Mouse (Mus musculus): Measurements from ENCODE around the gene Tapbp. TPM values are rescaled to one million over a fixed set of nuclear protein-coding genes. Genes with fewer than 3 reads are reported as not detected.

The Tapbp gene
- polyA plus RNA-seq, 1 experiment from 2014 or later: 22.0 TPM

DNA sequence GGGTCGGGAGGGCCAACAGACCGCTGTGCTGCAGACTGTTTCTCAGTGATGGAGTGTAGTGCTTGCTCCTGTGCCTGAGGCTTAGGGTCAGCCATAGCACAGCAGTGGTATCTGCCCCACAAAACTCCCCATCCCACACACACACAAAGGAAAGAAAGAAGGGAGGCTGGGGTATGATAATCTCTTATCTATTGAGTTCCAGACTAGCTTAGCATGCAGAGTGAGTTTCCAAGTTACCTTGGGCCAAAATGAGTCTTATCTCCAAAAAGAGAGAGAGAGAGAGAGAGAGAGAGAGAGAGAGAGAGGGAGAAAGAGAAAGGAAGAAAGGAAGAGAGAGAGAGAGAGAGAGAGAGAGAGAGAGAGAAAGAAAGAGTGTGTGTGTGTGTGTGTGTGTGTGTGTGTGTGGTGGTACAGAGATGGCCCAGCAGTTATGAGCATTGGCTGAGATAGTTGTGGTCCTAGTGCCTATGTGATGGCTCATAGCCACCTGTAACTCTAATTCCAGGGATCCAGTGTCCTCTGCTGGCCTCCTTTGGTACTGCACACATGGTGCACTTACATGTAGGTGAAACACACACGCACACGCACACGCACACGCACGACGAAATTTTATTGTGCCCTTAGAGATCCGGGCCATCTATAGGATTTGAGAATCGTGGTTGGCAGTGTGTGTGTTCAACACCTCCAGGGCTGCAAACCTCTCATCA lies 9.0 kb downstream of the Tapbp start:
- Histone ChIP-seq H3K9me3 (replicated peaks; ENCODE audit: control insufficient read depth, low read length) (no peaks in the 10 kb centered on the region), H3K4me2 (no peak overlapping the region), H3K4me3 (ENCODE audit: low read depth, low read length) (no peak overlapping the region), H3K4me1 (ENCODE audit: control insufficient read depth, insufficient read depth, low read length) (peaks cover 9% of the 10 kb centered on the region), H3K27ac (ENCODE audit: low read depth, low read length) (no peak overlapping the region), H3K27me3 (ENCODE audit: control insufficient read depth, insufficient read depth, low read length) (no peaks in the 10 kb centered on the region), H3K36me3 (ENCODE audit: control insufficient read depth, insufficient read depth, low read length) (no peaks in the 10 kb centered on the region; the same call in 1 of the 2 replicates), H3K9ac (ENCODE audit: low read depth, low read length) (no peak overlapping the region)
- 78% methylated on average over 10 of the region's 10 CpGs for WGBS (ENCODE audit: insufficient replicate concordance)
- ATAC-seq (replicated peaks; ENCODE audit: insufficient number of reproducible peaks, low FRiP score, low TSS enrichment): no peak

DNA sequence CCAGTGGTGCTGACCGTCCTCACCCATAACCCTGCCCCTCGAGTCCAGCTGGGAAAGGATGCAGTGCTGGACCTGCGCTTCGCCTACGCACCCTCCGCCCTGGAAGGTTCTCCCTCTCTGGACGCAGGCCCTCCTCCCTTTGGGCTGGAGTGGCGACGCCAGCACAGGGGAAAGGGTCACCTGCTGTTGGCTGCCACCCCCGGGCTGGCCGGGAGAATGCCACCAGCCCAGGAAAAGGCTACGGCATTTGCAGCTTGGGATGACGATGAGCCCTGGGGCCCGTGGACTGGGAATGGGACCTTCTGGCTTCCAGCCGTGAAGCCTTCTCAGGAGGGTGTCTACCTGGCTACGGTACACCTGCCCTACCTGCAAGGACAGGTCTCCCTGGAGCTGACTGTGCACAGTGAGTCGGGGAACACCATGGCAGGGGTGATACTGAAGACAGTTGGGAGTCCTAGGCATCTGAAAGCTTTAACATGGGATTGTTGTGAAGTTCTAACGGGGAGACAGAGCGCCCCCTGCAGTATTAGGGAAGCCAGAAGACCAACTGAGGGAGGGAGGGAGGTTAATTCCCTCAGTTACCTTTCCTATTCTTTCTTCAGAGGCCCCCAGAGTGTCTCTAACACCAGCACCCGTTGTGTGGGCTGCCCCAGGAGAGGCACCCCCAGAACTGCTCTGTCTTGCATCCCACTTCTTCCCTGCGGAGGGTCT lies 9.9 kb downstream of the Tapbp start:
- ATAC-seq (replicated peaks; ENCODE audit: insufficient number of reproducible peaks, low FRiP score, low TSS enrichment): no peak
- Histone ChIP-seq H3K4me1 (ENCODE audit: control insufficient read depth, insufficient read depth, low read length) (peaks cover 9% of the 10 kb centered on the region), H3K4me2 (no peak overlapping the region), H3K9ac (ENCODE audit: low read depth, low read length) (no peak overlapping the region), H3K4me3 (ENCODE audit: low read depth, low read length) (no peak overlapping the region), H3K36me3 (ENCODE audit: control insufficient read depth, insufficient read depth, low read length) (no peaks in the 10 kb centered on the region; the same call in 1 of the 2 replicates), H3K27ac (ENCODE audit: low read depth, low read length) (no peak overlapping the region), H3K27me3 (ENCODE audit: control insufficient read depth, insufficient read depth, low read length) (no peaks in the 10 kb centered on the region), H3K9me3 (replicated peaks; ENCODE audit: control insufficient read depth, low read length) (no peaks in the 10 kb centered on the region)
- WGBS (ENCODE audit: insufficient replicate concordance): 80% methylated on average over 21 of the region's 21 CpGs

DNA sequence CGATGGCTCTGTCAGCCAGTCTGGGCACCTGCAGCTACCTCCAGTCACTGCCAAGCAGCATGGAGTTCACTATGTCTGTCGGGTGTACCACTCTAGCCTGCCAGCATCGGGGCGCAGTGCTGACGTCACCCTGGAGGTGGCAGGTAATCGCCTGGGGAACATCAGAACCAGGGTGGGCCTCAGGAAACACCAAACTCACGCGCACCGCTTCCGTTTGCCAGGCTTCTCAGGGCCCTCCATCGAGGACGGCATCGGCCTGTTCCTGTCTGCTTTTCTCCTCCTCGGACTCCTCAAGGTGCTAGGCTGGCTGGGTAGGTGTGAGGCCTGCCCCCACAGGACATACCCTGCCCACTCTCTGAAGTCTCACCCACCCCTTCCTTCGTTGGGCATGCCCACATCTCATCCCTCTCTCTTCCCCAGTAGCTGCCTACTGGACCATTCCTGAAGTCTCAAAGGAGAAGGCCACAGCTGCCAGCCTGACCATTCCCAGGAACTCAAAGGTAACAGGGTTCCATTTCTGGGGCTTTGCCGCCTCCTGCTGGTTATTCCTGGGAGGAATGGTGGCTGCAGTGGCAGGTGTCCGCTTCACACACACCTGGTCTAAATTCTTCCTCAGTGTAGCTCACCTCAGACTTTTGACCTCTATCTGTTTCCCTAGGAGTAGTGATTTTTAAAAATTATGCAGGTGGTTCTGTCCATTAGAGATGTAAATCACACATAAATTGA lies 10.7 kb downstream of the Tapbp start:
- peaks cover 13% of the 10 kb centered on the region for H3K4me1 ChIP-seq (ENCODE audit: control insufficient read depth, insufficient read depth, low read length)
- ATAC-seq (replicated peaks; ENCODE audit: insufficient number of reproducible peaks, low FRiP score, low TSS enrichment): no peak

GRCm38 (mm10) chr17:33928251-33928947 lies 12.7 kb downstream of the Tapbp start:
- no peaks in the 10 kb centered on the region for H3K9me3 ChIP-seq (replicated peaks; ENCODE audit: control insufficient read depth, low read length)
- peaks cover 7% of the 10 kb centered on the region; the same call in 1 of the 2 replicates for H3K36me3 ChIP-seq (ENCODE audit: control insufficient read depth, insufficient read depth, low read length)
- no peak for ATAC-seq (replicated peaks; ENCODE audit: insufficient number of reproducible peaks, low FRiP score, low TSS enrichment)
- H3K27me3 ChIP-seq (ENCODE audit: control insufficient read depth, insufficient read depth, low read length): no peaks in the 10 kb centered on the region
- H3K27ac ChIP-seq (ENCODE audit: low read depth, low read length): no peak overlapping the region
- WGBS (ENCODE audit: insufficient replicate concordance): 58% methylated on average over 21 of the region's 21 CpGs
- H3K4me1 ChIP-seq (ENCODE audit: control insufficient read depth, insufficient read depth, low read length): peaks cover 15% of the 10 kb centered on the region
- H3K4me2 ChIP-seq: peak overlapping the region; percentile 98
- peak overlapping the region; percentile 91 for H3K9ac ChIP-seq (ENCODE audit: low read depth, low read length)
- H3K4me3 ChIP-seq (ENCODE audit: low read depth, low read length): peak overlapping the region; percentile 94

More for the DNA sequence above, 10.7 kb downstream of the Tapbp start:
- Histone ChIP-seq H3K4me2 (no peak overlapping the region), H3K9me3 (replicated peaks; ENCODE audit: control insufficient read depth, low read length) (no peaks in the 10 kb centered on the region), H3K27ac (ENCODE audit: low read depth, low read length) (no peak overlapping the region), H3K9ac (ENCODE audit: low read depth, low read length) (no peak overlapping the region), H3K4me3 (ENCODE audit: low read depth, low read length) (no peak overlapping the region), H3K36me3 (ENCODE audit: control insufficient read depth, insufficient read depth, low read length) (no peaks in the 10 kb centered on the region; the same call in 1 of the 2 replicates), H3K27me3 (ENCODE audit: control insufficient read depth, insufficient read depth, low read length) (no peaks in the 10 kb centered on the region)
- 78% methylated on average over 17 of the region's 17 CpGs for WGBS (ENCODE audit: insufficient replicate concordance)

DNA sequence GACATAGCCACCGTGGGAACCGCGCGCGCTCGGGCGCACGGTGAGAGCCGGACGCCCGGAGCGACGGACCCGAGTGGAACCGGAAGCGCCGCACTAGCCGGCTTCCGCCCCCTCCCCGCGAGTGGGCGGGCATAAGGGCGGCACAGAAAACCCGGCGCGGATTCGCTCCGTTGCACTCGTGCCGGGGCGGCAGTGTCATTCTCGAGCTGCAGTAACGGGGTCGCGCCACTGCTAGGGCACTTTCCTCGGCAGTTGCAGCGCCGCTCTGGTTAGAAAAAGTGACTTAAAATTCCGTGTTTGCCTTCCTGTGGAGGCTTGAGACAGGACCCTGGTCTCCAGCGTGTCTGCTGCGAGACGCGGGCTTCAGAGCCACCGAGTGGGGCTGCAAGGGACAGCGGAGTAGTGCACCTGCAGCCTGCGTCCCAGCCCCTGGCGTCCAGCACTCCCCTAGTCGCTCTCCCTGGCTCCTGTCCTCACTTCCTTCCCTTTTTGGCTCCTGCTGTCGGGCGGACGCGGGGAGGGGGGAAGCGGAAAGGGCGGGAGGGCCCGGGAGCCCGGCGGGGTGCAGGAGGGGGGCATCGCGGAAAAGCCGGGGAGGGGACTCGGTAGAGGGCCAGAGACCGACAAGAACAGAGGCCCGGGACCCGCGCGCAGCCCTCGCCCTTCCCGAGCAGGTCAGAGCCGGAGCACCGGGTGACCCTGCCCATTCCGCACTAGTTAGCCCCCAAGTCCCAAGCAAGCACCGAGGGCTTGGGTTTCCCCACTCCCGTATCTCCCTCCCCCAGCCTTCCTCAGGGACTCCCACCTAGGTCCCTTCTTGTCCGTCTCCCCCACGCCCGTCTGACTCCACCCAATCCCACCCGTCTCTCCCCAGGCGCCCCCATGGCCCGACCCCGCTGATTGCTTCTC lies 13.9 kb downstream of the Tapbp start, which contains the start of gene Rgl2:
Rgl2 (plus strand) TSS at position 173 of the 909 bp plus-strand sequence.
- Histone ChIP-seq H3K4me3 (ENCODE audit: low read depth, low read length) (peak within 1 kb of the TSS; percentile 94), H3K4me1 (ENCODE audit: control insufficient read depth, insufficient read depth, low read length) (peaks cover 15% of the 10 kb centered on the region), H3K36me3 (ENCODE audit: control insufficient read depth, insufficient read depth, low read length) (peaks cover 14% of the 10 kb centered on the region), H3K27ac (ENCODE audit: low read depth, low read length) (peak within 1 kb of the TSS; percentile 98), H3K4me2 (peak within 1 kb of the TSS; percentile 98), H3K9ac (ENCODE audit: low read depth, low read length) (peak within 1 kb of the TSS; percentile 91), H3K9me3 (replicated peaks; ENCODE audit: control insufficient read depth, low read length) (no peaks in the 10 kb centered on the region), H3K27me3 (ENCODE audit: control insufficient read depth, insufficient read depth, low read length) (no peaks in the 10 kb centered on the region)
- peak; percentile 66 for ATAC-seq (replicated peaks; ENCODE audit: insufficient number of reproducible peaks, low FRiP score, low TSS enrichment)
- under 1% methylated on average over 73 of the region's 80 CpGs for WGBS (ENCODE audit: insufficient replicate concordance)

GRCm38 (mm10) chr17:33930280-33931158 lies 14.8 kb downstream of the Tapbp start:
- Histone ChIP-seq H3K4me2 (peak overlapping the region; percentile 98), H3K4me1 (ENCODE audit: control insufficient read depth, insufficient read depth, low read length) (peaks cover 15% of the 10 kb centered on the region), H3K27ac (ENCODE audit: low read depth, low read length) (peak overlapping the region; percentile 98), H3K27me3 (ENCODE audit: control insufficient read depth, insufficient read depth, low read length) (no peaks in the 10 kb centered on the region), H3K4me3 (ENCODE audit: low read depth, low read length) (peak overlapping the region; percentile 94), H3K9ac (ENCODE audit: low read depth, low read length) (peak overlapping the region; percentile 91), H3K36me3 (ENCODE audit: control insufficient read depth, insufficient read depth, low read length) (peaks cover 16% of the 10 kb centered on the region), H3K9me3 (replicated peaks; ENCODE audit: control insufficient read depth, low read length) (no peaks in the 10 kb centered on the region)
- no peak for ATAC-seq (replicated peaks; ENCODE audit: insufficient number of reproducible peaks, low FRiP score, low TSS enrichment)
- WGBS (ENCODE audit: insufficient replicate concordance): under 1% methylated on average over 44 of the region's 45 CpGs
